Mouse (Mus musculus): ENCODE measurements at regions not wholly inside any gene's neighbourhood (a gene's known extent, or its start where the extent isn't known, plus 50 kb on each side); places are given as distances from the start of the nearest gene placed in this dataset.
A peak's percentile ranks its signal among the peaks of the same experiment; 100 is the strongest.

DNA sequence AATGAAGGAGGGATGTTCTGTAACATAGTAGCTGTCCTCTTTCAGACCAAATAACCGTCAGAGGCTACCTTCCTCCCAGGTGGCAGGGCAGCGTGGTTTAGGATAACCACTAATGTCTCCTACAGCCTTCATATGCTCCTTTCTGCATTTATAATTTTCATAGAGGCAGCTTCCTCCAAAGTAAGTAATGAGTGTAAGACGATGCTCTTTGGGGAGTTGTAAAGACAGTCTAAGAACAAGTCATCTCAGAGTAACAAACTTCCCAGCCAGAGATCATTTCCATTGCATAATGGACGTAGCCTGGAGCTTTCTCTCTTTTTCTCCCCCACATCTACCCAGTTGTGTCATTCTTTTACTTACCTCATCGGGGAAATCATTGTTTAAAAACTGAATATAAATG is 292.3 kb upstream of the Adamts9 start:
- Histone ChIP-seq H3K4me2 (no peak overlapping the region), H3K36me3 (ENCODE audit: insufficient read depth) (no peaks in the 10 kb centered on the region), H3K4me1 (ENCODE audit: insufficient read depth) (peaks cover 14% of the 10 kb centered on the region; the same call in 1 of the 2 replicates), H3K9ac (no peak overlapping the region), H3K27ac (ENCODE audit: low read depth) (no peak overlapping the region), H3K9me3 (ENCODE audit: low read depth, low read length) (no peaks in the 10 kb centered on the region), H3K27me3 (ENCODE audit: insufficient read depth, low read length) (no peaks in the 10 kb centered on the region), H3K4me3 (ENCODE audit: low read depth, low read length) (no peak overlapping the region)
- no peak for TF ChIP-seq CTCF (IDR thresholded peaks at IDR 0.05; ENCODE audit: low read depth)
- DNase-seq (no peak), ATAC-seq (ENCODE audit: insufficient read depth) (no peak)
- WGBS = 66% methylated on average over 5 of the region's 5 CpGs

- Histone ChIP-seq H3K4me1 (ENCODE audit: insufficient read depth) (peaks cover 11% of the 10 kb centered on the region; the same call in 1 of the 2 replicates), H3K4me3 (ENCODE audit: low read depth, low read length) (no peak overlapping the region), H3K27me3 (ENCODE audit: insufficient read depth, low read length) (no peaks in the 10 kb centered on the region), H3K4me2 (no peak overlapping the region), H3K27ac (ENCODE audit: low read depth) (peak overlapping the region; percentile 69), H3K36me3 (ENCODE audit: insufficient read depth) (no peaks in the 10 kb centered on the region), H3K9me3 (ENCODE audit: low read depth, low read length) (no peaks in the 10 kb centered on the region), H3K9ac (no peak overlapping the region)
- ATAC-seq (ENCODE audit: insufficient read depth) = no peak
- no peak for TF ChIP-seq CTCF (IDR thresholded peaks at IDR 0.05; ENCODE audit: low read depth)
- 63% methylated on average over 9 of the region's 9 CpGs for WGBS
- peak; percentile 52 for DNase-seq
These were observed 289.3 kb upstream of the Adamts9 start for GRCm38 (mm10) chr6:93232636-93233035.

DNA sequence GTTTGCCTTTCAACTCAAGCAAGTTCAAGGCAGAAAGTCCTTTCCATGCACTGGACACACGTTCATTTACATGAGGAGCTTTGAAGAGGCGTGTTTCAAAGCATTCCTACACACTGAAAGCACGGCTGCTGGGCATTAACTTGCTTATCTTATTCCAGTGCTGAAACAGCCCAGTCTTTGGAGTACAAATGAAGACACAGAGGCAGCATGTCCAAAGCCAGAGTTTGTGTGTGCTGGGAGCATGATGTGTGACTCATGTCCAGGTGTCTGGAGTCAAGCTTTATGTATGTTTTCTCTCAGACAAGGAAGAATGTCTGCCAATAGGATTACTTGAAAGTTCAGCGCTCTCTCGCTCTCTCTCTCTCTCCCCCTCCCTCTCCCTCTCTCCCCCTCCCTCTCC is 287.2 kb upstream of the Adamts9 start:
- ATAC-seq (ENCODE audit: insufficient read depth) = no peak
- Histone ChIP-seq H3K36me3 (ENCODE audit: insufficient read depth) (no peaks in the 10 kb centered on the region), H3K9ac (no peak overlapping the region), H3K27me3 (ENCODE audit: insufficient read depth, low read length) (no peaks in the 10 kb centered on the region), H3K4me3 (ENCODE audit: low read depth, low read length) (no peak overlapping the region), H3K9me3 (ENCODE audit: low read depth, low read length) (no peaks in the 10 kb centered on the region), H3K4me2 (no peak overlapping the region), H3K27ac (ENCODE audit: low read depth) (0 out of 2 replicates have a peak overlapping the region, but pooled peaks have one; percentile 9), H3K4me1 (ENCODE audit: insufficient read depth) (peaks cover 11% of the 10 kb centered on the region; the same call in 1 of the 2 replicates)
- no peak for TF ChIP-seq CTCF (IDR thresholded peaks at IDR 0.05; ENCODE audit: low read depth)
- WGBS = 45% methylated on average over 5 of the region's 5 CpGs
- peak; percentile 45 for DNase-seq

DNA sequence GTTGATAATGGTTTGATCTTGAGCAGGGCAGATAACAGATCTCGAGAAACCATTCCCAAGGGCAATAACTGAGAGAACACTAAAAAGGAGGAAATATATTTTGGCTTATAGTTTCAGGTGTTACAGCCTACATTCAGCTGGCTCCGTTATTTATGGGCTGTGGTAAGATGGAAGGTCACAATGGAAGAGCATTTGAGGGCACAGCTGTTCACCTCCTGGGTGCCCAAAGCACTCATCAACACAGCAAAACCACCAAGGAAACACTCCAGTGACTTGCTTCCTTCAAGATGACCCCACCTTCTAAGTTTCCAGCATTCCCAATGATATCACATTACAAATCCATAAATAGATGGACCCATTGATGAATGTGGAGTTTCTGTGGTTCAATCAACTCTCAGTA is 286.0 kb upstream of the Adamts9 start:
- no peaks in the 10 kb centered on the region for H3K36me3 ChIP-seq (ENCODE audit: insufficient read depth)
- no peak overlapping the region for H3K9ac ChIP-seq
- H3K4me1 ChIP-seq (ENCODE audit: insufficient read depth) = peaks cover 15% of the 10 kb centered on the region
- H3K9me3 ChIP-seq (ENCODE audit: low read depth, low read length) = no peaks in the 10 kb centered on the region
- no peak overlapping the region for H3K4me2 ChIP-seq
- H3K27me3 ChIP-seq (ENCODE audit: insufficient read depth, low read length) = no peaks in the 10 kb centered on the region
- 86% methylated on average over 2 of the region's 2 CpGs for WGBS
- H3K4me3 ChIP-seq (ENCODE audit: low read depth, low read length) = no peak overlapping the region
- no peak for TF ChIP-seq CTCF (IDR thresholded peaks at IDR 0.05; ENCODE audit: low read depth)
- ATAC-seq (ENCODE audit: insufficient read depth) (no peak), DNase-seq (no peak)
- no peak overlapping the region for H3K27ac ChIP-seq (ENCODE audit: low read depth)

DNA sequence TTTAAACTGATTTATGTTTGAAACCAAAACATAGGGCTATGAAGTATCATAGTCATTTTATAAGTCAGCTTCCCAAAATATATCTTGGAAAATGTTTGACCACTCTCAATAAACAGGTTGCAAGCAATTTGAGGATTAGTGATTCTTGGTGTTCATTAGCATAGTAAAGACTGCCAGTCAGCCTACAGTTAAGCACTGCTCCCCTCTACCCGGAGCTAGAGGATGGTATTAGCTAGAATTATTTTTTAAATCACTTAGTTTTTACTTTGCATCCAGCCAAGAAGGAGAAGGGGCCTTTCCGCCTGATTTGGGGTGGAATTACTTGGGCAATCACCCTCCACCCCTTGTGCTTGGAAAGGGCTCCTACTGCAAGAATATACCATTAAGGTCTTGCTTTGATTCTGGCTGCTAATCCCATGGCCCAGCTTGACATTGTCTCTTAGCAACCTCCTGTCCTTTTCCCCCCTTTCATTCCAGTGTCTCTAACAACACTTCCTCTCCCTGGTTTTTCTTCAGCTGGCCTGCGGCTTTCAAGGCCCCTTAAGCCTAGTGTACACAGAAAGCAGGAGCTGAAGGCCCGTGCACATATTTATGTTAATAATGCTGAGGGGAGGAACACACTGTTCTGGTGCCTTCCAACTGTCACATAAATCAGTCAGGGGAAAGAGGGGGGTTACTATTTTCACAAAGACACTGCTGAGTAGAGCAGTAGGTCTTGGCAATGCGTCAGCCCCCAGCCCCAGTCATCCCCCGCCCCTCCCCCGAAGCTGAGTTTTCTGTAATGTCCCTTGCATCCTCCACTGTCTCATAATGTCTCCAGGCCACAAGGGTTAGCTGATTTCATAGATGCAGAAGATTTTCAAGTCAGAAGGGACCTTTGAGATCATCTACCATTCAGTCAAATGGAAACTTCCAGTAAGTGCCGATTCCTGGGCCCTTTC is 280.6 kb upstream of the Adamts9 start:
- ATAC-seq (ENCODE audit: insufficient read depth) (peak; percentile 96), DNase-seq (peak; percentile 85)
- H3K27me3 ChIP-seq (ENCODE audit: insufficient read depth, low read length) = no peaks in the 10 kb centered on the region
- peak overlapping the region; percentile 82 for H3K27ac ChIP-seq (ENCODE audit: low read depth)
- H3K4me3 ChIP-seq (ENCODE audit: low read depth, low read length) = no peak overlapping the region
- no peak for TF ChIP-seq CTCF (IDR thresholded peaks at IDR 0.05; ENCODE audit: low read depth)
- H3K4me2 ChIP-seq = no peak overlapping the region
- H3K9me3 ChIP-seq (ENCODE audit: low read depth, low read length) = no peaks in the 10 kb centered on the region
- 18% methylated on average over 8 of the region's 8 CpGs for whole genome bisulfite sequencing
- no peak overlapping the region for H3K9ac ChIP-seq
- no peaks in the 10 kb centered on the region for H3K36me3 ChIP-seq (ENCODE audit: insufficient read depth)
- peaks cover 8% of the 10 kb centered on the region for H3K4me1 ChIP-seq (ENCODE audit: insufficient read depth)

GRCm38 (mm10) chr6:93218015-93218593 is 274.8 kb upstream of the Adamts9 start:
- Histone ChIP-seq H3K4me1 (ENCODE audit: insufficient read depth) (no peaks in the 10 kb centered on the region), H3K4me3 (ENCODE audit: low read depth, low read length) (no peak overlapping the region), H3K27ac (ENCODE audit: low read depth) (no peak overlapping the region), H3K36me3 (ENCODE audit: insufficient read depth) (no peaks in the 10 kb centered on the region), H3K27me3 (ENCODE audit: insufficient read depth, low read length) (no peaks in the 10 kb centered on the region), H3K9ac (no peak overlapping the region), H3K9me3 (ENCODE audit: low read depth, low read length) (no peaks in the 10 kb centered on the region), H3K4me2 (no peak overlapping the region)
- DNase-seq (peak; percentile 39), ATAC-seq (ENCODE audit: insufficient read depth) (no peak)
- WGBS = 75% methylated on average over 4 of the region's 4 CpGs
- no peak for TF ChIP-seq CTCF (IDR thresholded peaks at IDR 0.05; ENCODE audit: low read depth)

- no peak overlapping the region for H3K4me2 ChIP-seq
- H3K27me3 ChIP-seq (ENCODE audit: insufficient read depth, low read length) = no peaks in the 10 kb centered on the region
- ATAC-seq (ENCODE audit: insufficient read depth) = no peak
- no peak for TF ChIP-seq CTCF (IDR thresholded peaks at IDR 0.05; ENCODE audit: low read depth)
- H3K9me3 ChIP-seq (ENCODE audit: low read depth, low read length) = no peaks in the 10 kb centered on the region; the same call in 1 of the 2 replicates
- no peak overlapping the region for H3K4me3 ChIP-seq (ENCODE audit: low read depth, low read length)
- no peaks in the 10 kb centered on the region for H3K4me1 ChIP-seq (ENCODE audit: insufficient read depth)
- no peak overlapping the region for H3K27ac ChIP-seq (ENCODE audit: low read depth)
- peak; percentile 45 for DNase-seq
- 64% methylated on average over 1 of the region's 1 CpGs for WGBS
- H3K9ac ChIP-seq = no peak overlapping the region
- H3K36me3 ChIP-seq (ENCODE audit: insufficient read depth) = no peaks in the 10 kb centered on the region
These were observed 257.6 kb upstream of the Adamts9 start for GRCm38 (mm10) chr6:93200886-93201285.

Data from lung, embryonic 14.5 days (tissue).